ENCODE assay signal across 10 mouse cellular contexts in genomic region chr3:68506769-68507318, GRCm38 (mm10).
DNase-seq lines count a peak whose midpoint lies in the region; ATAC-seq lines count a peak whose summit lies in the region.
"Had no signal": no experiment of that assay in that cellular context is flagged by ENCODE, and none has a peak within 500 bp of the region (broad histone marks: within the 10 kb centered on the region; RNA-seq: fewer than 3 reads in every experiment).

No protein-coding gene starts in this region.

- H3K9me3 ChIP-seq in kidney, embryonic 15.5 days (replicated peaks) = no peaks in the 10 kb centered on the region
- H3K9me3 ChIP-seq in kidney, embryonic 14.5 days (ENCODE audit: control insufficient read depth, low read length) = no peaks in the 10 kb centered on the region
- no peaks in the 10 kb centered on the region for H3K9me3 ChIP-seq in heart, embryonic 10.5 days
- H3K9me3 ChIP-seq: hindbrain, embryonic 10.5 days had no signal

- H3K27me3 ChIP-seq in kidney, embryonic 15.5 days = no peaks in the 10 kb centered on the region
- H3K27me3 ChIP-seq in kidney, embryonic 14.5 days (ENCODE audit: control insufficient read depth, insufficient read depth, low read length) = no peaks in the 10 kb centered on the region
- no peaks in the 10 kb centered on the region for H3K27me3 ChIP-seq in heart, embryonic 10.5 days (ENCODE audit: insufficient read depth, poor library complexity, severe bottlenecking)

- no peak overlapping the region for H3K4me3 ChIP-seq in kidney, embryonic 15.5 days (replicated peaks)
- no peak overlapping the region for H3K4me3 ChIP-seq in kidney, embryonic 14.5 days (ENCODE audit: low read length)
- H3K4me3 ChIP-seq in heart, embryonic 10.5 days = no peak overlapping the region
- H3K4me3 ChIP-seq: erythroblast, embryonic 14.5 days; hindbrain, embryonic 10.5 days had no signal

- WGBS in kidney, embryonic 15.5 days = 53% methylated on average over 7 of the region's 7 CpGs
- WGBS in kidney, embryonic 14.5 days = 57% methylated on average over 7 of the region's 7 CpGs
- WGBS in heart, embryonic 10.5 days = 29% methylated on average over 7 of the region's 7 CpGs

- ATAC-seq in kidney, embryonic 15.5 days (replicated peaks; ENCODE audit: low FRiP score) = no peak
- ATAC-seq in kidney, embryonic 14.5 days (ENCODE audit: low FRiP score, low TSS enrichment) = no peak
- no peak for ATAC-seq in CD4-positive, CD25-positive, alpha-beta regulatory T cell, adult 4 months

- no peak overlapping the region for H3K9ac ChIP-seq in kidney, embryonic 15.5 days
- H3K9ac ChIP-seq in kidney, embryonic 14.5 days (ENCODE audit: low read depth, low read length) = no peak overlapping the region

- no peaks in the 10 kb centered on the region for H3K36me3 ChIP-seq in kidney, embryonic 15.5 days
- no peaks in the 10 kb centered on the region for H3K36me3 ChIP-seq in kidney, embryonic 14.5 days (ENCODE audit: control insufficient read depth, insufficient read depth, low read length)
- peaks cover 10% of the 10 kb centered on the region; the same call in 1 of the 2 replicates for H3K36me3 ChIP-seq in heart, embryonic 10.5 days
- H3K36me3 ChIP-seq: hindbrain, embryonic 10.5 days had no signal

- DNase-seq in adipocyte (ENCODE audit: low spot score) = peak; percentile 29
- no peak for DNase-seq in heart, embryonic 10.5 days (ENCODE audit: low spot score)
- DNase-seq in kidney, postnatal 36 days = peak; percentile 64 to 65
- no peak for DNase-seq in right cerebral cortex, postnatal 25 days
- DNase-seq in cerebellum, adult 18-20 months = no peak

- H3K27ac ChIP-seq in kidney, embryonic 15.5 days = peak overlapping the region; percentile 57
- H3K27ac ChIP-seq in kidney, embryonic 14.5 days (ENCODE audit: low read depth, low read length) = no peak overlapping the region
- peak overlapping the region; percentile 42; the same call in 1 of the 2 replicates for H3K27ac ChIP-seq in heart, embryonic 10.5 days
- H3K27ac ChIP-seq: hindbrain, embryonic 10.5 days had no signal

- no peak overlapping the region for H3K4me2 ChIP-seq in kidney, embryonic 15.5 days
- no peak overlapping the region for H3K4me2 ChIP-seq in kidney, embryonic 14.5 days (replicated peaks; ENCODE audit: low read depth, low read length)

- peaks cover 25% of the 10 kb centered on the region for H3K4me1 ChIP-seq in kidney, embryonic 15.5 days
- H3K4me1 ChIP-seq in kidney, embryonic 14.5 days (ENCODE audit: control insufficient read depth, insufficient read depth, low read length) = no peaks in the 10 kb centered on the region
- peaks cover 56% of the 10 kb centered on the region for H3K4me1 ChIP-seq in heart, embryonic 10.5 days

Comparison
In these comparisons a context has a peak if more than half of its experiments do, and no peak if none do; other contexts are left out.
1. DNase-seq: peak in adipocyte (single experiment) and kidney, postnatal 36 days (2 of 2); none in heart, embryonic 10.5 days (single experiment), right cerebral cortex, postnatal 25 days (single experiment) and cerebellum, adult 18-20 months (0 of 2).